In genomic region chr11:117031249-117031648, GRCm38 (mm10) we compare ENCODE assay signal across 10 mouse cellular contexts.
A peak's percentile ranks its signal among the peaks of the same experiment; 100 is the strongest.
DNase-seq lines count a peak whose midpoint lies in the region; ATAC-seq and TF ChIP-seq lines count a peak whose summit lies in the region.
"Had no signal": no experiment of that assay in that cellular context is flagged by ENCODE, and none has a peak within 500 bp of the region (broad histone marks: within the 10 kb centered on the region; RNA-seq: fewer than 3 reads in every experiment).

No protein-coding gene starts in this region.

- no peak for TF ChIP-seq POLR2A in olfactory bulb, adult 2 months (IDR thresholded peaks at IDR 0.05; ENCODE audit: insufficient read depth, low read depth, low read length)

- no peak overlapping the region for H3K9ac ChIP-seq in midbrain, embryonic 11.5 days (ENCODE audit: low read length)
- 0 out of 2 replicates have a peak overlapping the region, but pooled peaks have one; percentile 13 for H3K9ac ChIP-seq in forebrain, embryonic 12.5 days
- H3K9ac ChIP-seq: stomach, embryonic 15.5 days had no signal

- DNase-seq in midbrain, embryonic 10.5 days (ENCODE audit: low spot score) = no peak
- DNase-seq in midbrain, embryonic 11.5 days (ENCODE audit: low spot score, missing footprints) = no peak
- peak; percentile 24 to 59 for DNase-seq in kidney, postnatal 25 days
- no peak for DNase-seq in lung, postnatal 36 days
- DNase-seq: adrenal gland, postnatal 25 days had no signal

- WGBS in midbrain, embryonic 10.5 days = 16% methylated on average over 4 of the region's 4 CpGs
- WGBS in midbrain, embryonic 11.5 days = 22% methylated on average over 4 of the region's 4 CpGs
- 20% methylated on average over 4 of the region's 4 CpGs for WGBS in forebrain, embryonic 12.5 days
- WGBS in olfactory bulb, adult 2 months = 40% methylated on average over 4 of the region's 4 CpGs

- no peak overlapping the region for H3K4me2 ChIP-seq in midbrain, embryonic 11.5 days
- no peak overlapping the region for H3K4me2 ChIP-seq in forebrain, embryonic 12.5 days
- H3K4me2 ChIP-seq: stomach, embryonic 15.5 days had no signal

- H3K27me3 ChIP-seq in midbrain, embryonic 10.5 days (ENCODE audit: low read depth, poor library complexity, severe bottlenecking) = peaks cover 8% of the 10 kb centered on the region
- no peaks in the 10 kb centered on the region for H3K27me3 ChIP-seq in midbrain, embryonic 11.5 days (ENCODE audit: control insufficient read depth, insufficient read depth, low read length)
- H3K27me3 ChIP-seq in forebrain, embryonic 12.5 days = no peaks in the 10 kb centered on the region
- H3K27me3 ChIP-seq: stomach, embryonic 15.5 days had no signal

- peak overlapping the region; percentile 35; the same call in 1 of the 2 replicates for H3K27ac ChIP-seq in midbrain, embryonic 10.5 days (replicated peaks)
- no peak overlapping the region for H3K27ac ChIP-seq in midbrain, embryonic 11.5 days (ENCODE audit: low read depth, low read length)
- peak overlapping the region; percentile 74 for H3K27ac ChIP-seq in forebrain, embryonic 12.5 days
- H3K27ac ChIP-seq in olfactory bulb, adult 2 months (ENCODE audit: insufficient read depth, low read depth, low read length) = peak overlapping the region; percentile 95
- H3K27ac ChIP-seq: stomach, embryonic 15.5 days had no signal

- H3K9me3 ChIP-seq in midbrain, embryonic 10.5 days (replicated peaks) = 0 out of 2 replicates have a peak, but pooled peaks cover 4% of the 10 kb centered on the region
- no peaks in the 10 kb centered on the region for H3K9me3 ChIP-seq in midbrain, embryonic 11.5 days (ENCODE audit: control insufficient read depth, low read length)
- no peaks in the 10 kb centered on the region for H3K9me3 ChIP-seq in forebrain, embryonic 12.5 days
- H3K9me3 ChIP-seq: stomach, embryonic 15.5 days had no signal

- H3K4me1 ChIP-seq in midbrain, embryonic 10.5 days = peaks cover 42% of the 10 kb centered on the region
- H3K4me1 ChIP-seq in midbrain, embryonic 11.5 days (ENCODE audit: control insufficient read depth, insufficient read depth, low read length) = no peaks in the 10 kb centered on the region
- H3K4me1 ChIP-seq in forebrain, embryonic 12.5 days = peaks cover 45% of the 10 kb centered on the region
- peaks cover 41% of the 10 kb centered on the region for H3K4me1 ChIP-seq in olfactory bulb, adult 2 months (ENCODE audit: control insufficient read depth, insufficient read depth, low read length)

- H3K4me3 ChIP-seq in midbrain, embryonic 10.5 days = no peak overlapping the region
- H3K4me3 ChIP-seq in midbrain, embryonic 11.5 days (ENCODE audit: low read depth, low read length) = no peak overlapping the region
- no peak overlapping the region for H3K4me3 ChIP-seq in forebrain, embryonic 12.5 days (replicated peaks)
- no peak overlapping the region for H3K4me3 ChIP-seq in olfactory bulb, adult 2 months (ENCODE audit: insufficient read depth, low read depth, low read length)
- H3K4me3 ChIP-seq: stomach, embryonic 15.5 days had no signal

- TF ChIP-seq CTCF in olfactory bulb, adult 2 months (IDR thresholded peaks at IDR 0.05; ENCODE audit: insufficient read depth, low read depth, low read length) = no peak

- no peaks in the 10 kb centered on the region for H3K36me3 ChIP-seq in midbrain, embryonic 10.5 days
- H3K36me3 ChIP-seq in midbrain, embryonic 11.5 days (ENCODE audit: control insufficient read depth, insufficient read depth, low read length) = no peaks in the 10 kb centered on the region
- H3K36me3 ChIP-seq in forebrain, embryonic 12.5 days (replicated peaks) = no peaks in the 10 kb centered on the region
- H3K36me3 ChIP-seq: stomach, embryonic 15.5 days had no signal

- no peak for ATAC-seq in midbrain, embryonic 11.5 days (ENCODE audit: low FRiP score)
- ATAC-seq in forebrain, embryonic 12.5 days (ENCODE audit: low FRiP score) = no peak
- no peak for ATAC-seq in activated CD4-positive, CD25-positive, alpha-beta regulatory T cell, adult 4 months
- ATAC-seq in granulocyte monocyte progenitor cell, adult 5-6 weeks (replicated peaks; ENCODE audit: poor library complexity, severe bottlenecking) = no peak

Comparison
In these comparisons a context has a peak if more than half of its experiments do, and no peak if none do; other contexts are left out.
1. DNase-seq: peak in kidney, postnatal 25 days (2 of 2); none in midbrain, embryonic 10.5 days (single experiment), midbrain, embryonic 11.5 days (single experiment) and lung, postnatal 36 days (single experiment).